Mouse (Mus musculus): Measurements from ENCODE around the gene Prkar1b. TPM values are rescaled to one million over a fixed set of nuclear protein-coding genes. Genes with fewer than 3 reads are reported as not detected.

Prkar1b gene
- polyA plus RNA-seq, 1 experiment from 2014 or later = 50.4 TPM

- Histone ChIP-seq H3K27ac (replicated peaks) (no peak overlapping the region), H3K4me2 (replicated peaks) (no peak overlapping the region)
- 71% methylated on average over 2 of the region's 2 CpGs for WGBS
Measured at GRCm38 (mm10) chr5:139118961-139119276, 30.9 kb downstream of the Prkar1b start.

GRCm38 (mm10) chr5:139118139-139118960 is 31.5 kb downstream of the Prkar1b start:
- Histone ChIP-seq H3K36me3 (0 out of 2 replicates have a peak, but pooled peaks cover 4% of the 10 kb centered on the region), H3K9ac (replicated peaks) (no peak overlapping the region), H3K27me3 (no peaks in the 10 kb centered on the region), H3K27ac (replicated peaks) (no peak overlapping the region), H3K4me3 (no peak overlapping the region), H3K9me3 (no peaks in the 10 kb centered on the region), H3K4me1 (peaks cover 4% of the 10 kb centered on the region; the same call in 1 of the 2 replicates), H3K4me2 (replicated peaks) (no peak overlapping the region)
- WGBS = 72% methylated on average over 5 of the region's 5 CpGs
- no peak for ATAC-seq (ENCODE audit: low FRiP score, low read depth)

More at GRCm38 (mm10) chr5:139118961-139119276, 30.9 kb downstream of the Prkar1b start:
- H3K9me3 ChIP-seq = no peaks in the 10 kb centered on the region
- H3K27me3 ChIP-seq = no peaks in the 10 kb centered on the region
- H3K4me1 ChIP-seq = peaks cover 3% of the 10 kb centered on the region; the same call in 1 of the 2 replicates
- H3K4me3 ChIP-seq = no peak overlapping the region
- no peak overlapping the region for H3K9ac ChIP-seq (replicated peaks)
- ATAC-seq (ENCODE audit: low FRiP score, low read depth) = no peak
- 0 out of 2 replicates have a peak, but pooled peaks cover 4% of the 10 kb centered on the region for H3K36me3 ChIP-seq

- Histone ChIP-seq H3K36me3 (no peaks in the 10 kb centered on the region), H3K4me1 (peaks cover 4% of the 10 kb centered on the region; the same call in 1 of the 2 replicates), H3K9ac (replicated peaks) (no peak overlapping the region), H3K9me3 (no peaks in the 10 kb centered on the region), H3K27ac (replicated peaks) (no peak overlapping the region), H3K27me3 (no peaks in the 10 kb centered on the region), H3K4me2 (replicated peaks) (no peak overlapping the region), H3K4me3 (no peak overlapping the region)
- 94% methylated on average over 7 of the region's 7 CpGs for WGBS
- ATAC-seq (ENCODE audit: low FRiP score, low read depth) = no peak
Measured at GRCm38 (mm10) chr5:139115507-139115906, 34.3 kb downstream of the Prkar1b start.

GRCm38 (mm10) chr5:139114876-139115275 is 34.9 kb downstream of the Prkar1b start:
- no peaks in the 10 kb centered on the region for H3K36me3 ChIP-seq
- ATAC-seq (ENCODE audit: low FRiP score, low read depth) = no peak
- H3K4me1 ChIP-seq = peaks cover 4% of the 10 kb centered on the region; the same call in 1 of the 2 replicates
- H3K9ac ChIP-seq (replicated peaks) = no peak overlapping the region
- no peaks in the 10 kb centered on the region for H3K9me3 ChIP-seq
- WGBS = 88% methylated on average over 4 of the region's 4 CpGs
- no peak overlapping the region for H3K4me2 ChIP-seq (replicated peaks)
- no peak overlapping the region for H3K27ac ChIP-seq (replicated peaks)
- no peak overlapping the region for H3K4me3 ChIP-seq
- no peaks in the 10 kb centered on the region for H3K27me3 ChIP-seq

GRCm38 (mm10) chr5:139112418-139112817 is 37.4 kb downstream of the Prkar1b start:
- 72% methylated on average over 9 of the region's 9 CpGs for WGBS
- Histone ChIP-seq H3K27me3 (no peaks in the 10 kb centered on the region), H3K4me3 (no peak overlapping the region), H3K36me3 (no peaks in the 10 kb centered on the region), H3K9me3 (no peaks in the 10 kb centered on the region), H3K4me2 (replicated peaks) (no peak overlapping the region), H3K4me1 (peaks cover 4% of the 10 kb centered on the region; the same call in 1 of the 2 replicates), H3K27ac (replicated peaks) (no peak overlapping the region), H3K9ac (replicated peaks) (no peak overlapping the region)
- no peak for ATAC-seq (ENCODE audit: low FRiP score, low read depth)

- H3K9me3 ChIP-seq = no peaks in the 10 kb centered on the region
- H3K4me1 ChIP-seq = peaks cover 4% of the 10 kb centered on the region; the same call in 1 of the 2 replicates
- 80% methylated on average over 9 of the region's 9 CpGs for WGBS
- H3K27me3 ChIP-seq = no peaks in the 10 kb centered on the region
- H3K36me3 ChIP-seq = 0 out of 2 replicates have a peak, but pooled peaks cover 1% of the 10 kb centered on the region
- no peak overlapping the region for H3K9ac ChIP-seq (replicated peaks)
- ATAC-seq (ENCODE audit: low FRiP score, low read depth) = no peak
- no peak overlapping the region for H3K4me2 ChIP-seq (replicated peaks)
- H3K27ac ChIP-seq (replicated peaks) = no peak overlapping the region
- no peak overlapping the region for H3K4me3 ChIP-seq
Measured at GRCm38 (mm10) chr5:139111991-139112390, 37.8 kb downstream of the Prkar1b start.

- H3K27ac ChIP-seq (replicated peaks) = no peak overlapping the region
- H3K4me2 ChIP-seq (replicated peaks) = no peak overlapping the region
- H3K4me3 ChIP-seq = no peak overlapping the region
- H3K9me3 ChIP-seq = no peaks in the 10 kb centered on the region
- H3K27me3 ChIP-seq = no peaks in the 10 kb centered on the region
- ATAC-seq (ENCODE audit: low FRiP score, low read depth) = no peak
- H3K9ac ChIP-seq (replicated peaks) = no peak overlapping the region
- H3K4me1 ChIP-seq = peaks cover 4% of the 10 kb centered on the region; the same call in 1 of the 2 replicates
- 0 out of 2 replicates have a peak, but pooled peaks cover 8% of the 10 kb centered on the region for H3K36me3 ChIP-seq
- 87% methylated on average over 2 of the region's 2 CpGs for WGBS
Measured at GRCm38 (mm10) chr5:139110140-139110855, 39.5 kb downstream of the Prkar1b start.

GRCm38 (mm10) chr5:139107815-139108214 is 42.0 kb downstream of the Prkar1b start:
- Histone ChIP-seq H3K9ac (replicated peaks) (no peak overlapping the region), H3K4me1 (no peaks in the 10 kb centered on the region), H3K27me3 (no peaks in the 10 kb centered on the region), H3K4me3 (no peak overlapping the region), H3K36me3 (0 out of 2 replicates have a peak, but pooled peaks cover 8% of the 10 kb centered on the region), H3K27ac (replicated peaks) (no peak overlapping the region), H3K9me3 (no peaks in the 10 kb centered on the region), H3K4me2 (replicated peaks) (no peak overlapping the region)
- no peak for ATAC-seq (ENCODE audit: low FRiP score, low read depth)
- WGBS = 84% methylated on average over 9 of the region's 9 CpGs

GRCm38 (mm10) chr5:139101783-139102182 is 48.0 kb downstream of the Prkar1b start:
- no peak for ATAC-seq (ENCODE audit: low FRiP score, low read depth)
- Histone ChIP-seq H3K9me3 (no peaks in the 10 kb centered on the region), H3K4me3 (no peak overlapping the region), H3K9ac (replicated peaks) (no peak overlapping the region), H3K36me3 (0 out of 2 replicates have a peak, but pooled peaks cover 5% of the 10 kb centered on the region), H3K4me2 (replicated peaks) (no peak overlapping the region), H3K27me3 (no peaks in the 10 kb centered on the region), H3K4me1 (0 out of 2 replicates have a peak, but pooled peaks cover 6% of the 10 kb centered on the region), H3K27ac (replicated peaks) (no peak overlapping the region)
- 75% methylated on average over 6 of the region's 6 CpGs for WGBS

- 0 out of 2 replicates have a peak overlapping the region, but pooled peaks have one; percentile 27 for H3K27ac ChIP-seq (replicated peaks)
Measured at GRCm38 (mm10) chr5:139098991-139099972, 50.5 kb downstream of the Prkar1b start.

More at GRCm38 (mm10) chr5:139098991-139099972, 50.5 kb downstream of the Prkar1b start:
- Histone ChIP-seq H3K9me3 (no peaks in the 10 kb centered on the region), H3K9ac (replicated peaks) (no peak overlapping the region), H3K4me3 (no peak overlapping the region), H3K4me1 (0 out of 2 replicates have a peak, but pooled peaks cover 6% of the 10 kb centered on the region), H3K4me2 (replicated peaks) (no peak overlapping the region), H3K36me3 (no peaks in the 10 kb centered on the region), H3K27me3 (no peaks in the 10 kb centered on the region)
- 56% methylated on average over 12 of the region's 12 CpGs for WGBS
- ATAC-seq (ENCODE audit: low FRiP score, low read depth) = no peak

All from midbrain, embryonic 12.5 days (tissue).